In the genomic region with DNA sequence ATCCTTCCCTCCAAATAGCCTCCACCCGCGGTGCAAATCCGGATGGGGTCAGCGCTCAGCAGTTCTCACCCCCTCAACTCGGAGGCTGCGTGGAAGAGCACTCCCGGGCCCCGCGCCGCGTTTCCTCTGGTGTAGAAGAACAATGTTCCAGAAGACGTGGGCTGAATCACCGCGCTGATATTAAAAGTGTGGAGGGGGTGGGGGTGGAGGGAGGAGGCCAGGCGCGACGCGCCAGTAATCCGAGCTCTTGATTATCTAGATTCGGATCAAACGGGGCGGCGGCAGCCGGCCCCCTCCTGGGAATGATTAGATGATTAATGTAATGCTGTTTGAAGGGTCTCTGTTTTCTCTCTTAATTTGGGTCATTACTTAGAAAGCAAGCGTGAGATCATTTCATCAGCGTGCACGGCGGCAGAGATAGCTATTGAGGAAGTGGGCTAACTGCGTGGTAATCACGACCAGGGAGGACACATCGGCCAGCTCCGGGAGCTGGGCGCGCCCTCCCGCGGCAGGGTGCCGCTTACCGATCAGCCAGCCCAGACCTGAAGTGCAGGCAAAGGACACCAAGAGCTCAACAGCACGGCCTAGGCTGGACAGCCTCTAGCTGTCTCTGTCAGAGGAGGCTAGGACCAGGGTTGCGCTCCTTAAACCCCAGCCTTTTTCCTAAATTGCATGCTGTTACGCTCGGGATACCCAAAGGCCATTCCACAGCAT, we compare ENCODE assay signal across 9 mouse cellular contexts. TPM values are rescaled to one million over a fixed set of nuclear protein-coding genes. Genes with fewer than 3 reads are reported as not detected.
DNase-seq lines count a peak whose midpoint lies in the region; ATAC-seq and TF ChIP-seq lines count a peak whose summit lies in the region.
"Had no signal": no experiment of that assay in that cellular context is flagged by ENCODE, and none has a peak within 500 bp of the region (broad histone marks: within the 10 kb centered on the region; RNA-seq: fewer than 3 reads in every experiment).

No protein-coding gene starts in this region.

- no peaks in the 10 kb centered on the region for H3K36me3 ChIP-seq in heart, embryonic 10.5 days
- H3K36me3 ChIP-seq in ES-Bruce4 (ENCODE audit: control insufficient read depth, insufficient read depth, low read length, poor library complexity, severe bottlenecking), result no peaks in the 10 kb centered on the region
- H3K36me3 ChIP-seq in embryonic facial prominence, embryonic 13.5 days, result no peaks in the 10 kb centered on the region
- no peaks in the 10 kb centered on the region for H3K36me3 ChIP-seq in limb, embryonic 12.5 days

- TF ChIP-seq CTCF in ES-Bruce4 (IDR thresholded peaks at IDR 0.05; ENCODE audit: low read depth, low read length), result no peak

- H3K4me2 ChIP-seq in embryonic facial prominence, embryonic 13.5 days, result peak overlapping the region; percentile 14; the same call in 1 of the 2 replicates
- H3K4me2 ChIP-seq in limb, embryonic 12.5 days, result 0 out of 2 replicates have a peak overlapping the region, but pooled peaks have one; percentile 2

- no peak for ATAC-seq in embryonic facial prominence, embryonic 13.5 days (ENCODE audit: insufficient number of reproducible peaks, insufficient read depth, low FRiP score, low TSS enrichment, low read depth)
- no peak for ATAC-seq in limb, embryonic 12.5 days (ENCODE audit: insufficient number of reproducible peaks, insufficient read depth, low FRiP score, low TSS enrichment, low read depth)
- ATAC-seq in erythroblast, adult 5-6 weeks (replicated peaks; ENCODE audit: low FRiP score, poor library complexity, severe bottlenecking), result no peak
- ATAC-seq in CD4-positive, CD25-positive, alpha-beta regulatory T cell, adult 4 months, result no peak

- H3K27ac ChIP-seq in heart, embryonic 10.5 days, result no peak overlapping the region
- H3K27ac ChIP-seq in ES-Bruce4 (ENCODE audit: insufficient read depth, low read length), result no peak overlapping the region
- no peak overlapping the region for H3K27ac ChIP-seq in embryonic facial prominence, embryonic 13.5 days
- no peak overlapping the region for H3K27ac ChIP-seq in limb, embryonic 12.5 days

- no peak for TF ChIP-seq POLR2A in ES-Bruce4 (IDR thresholded peaks at IDR 0.05; ENCODE audit: insufficient read depth, low read length)

- peaks cover 31% of the 10 kb centered on the region for H3K4me1 ChIP-seq in heart, embryonic 10.5 days
- H3K4me1 ChIP-seq in ES-Bruce4 (ENCODE audit: control insufficient read depth, insufficient read depth, low read length), result peaks cover 4% of the 10 kb centered on the region
- H3K4me1 ChIP-seq in embryonic facial prominence, embryonic 13.5 days, result peaks cover 31% of the 10 kb centered on the region
- peaks cover 27% of the 10 kb centered on the region for H3K4me1 ChIP-seq in limb, embryonic 12.5 days (replicated peaks)

- H3K4me3 ChIP-seq in heart, embryonic 10.5 days, result peak overlapping the region; percentile 33
- peak overlapping the region; percentile 27; the same call in 1 of the 2 replicates for H3K4me3 ChIP-seq in ES-Bruce4 (ENCODE audit: low read depth, low read length)
- peak overlapping the region; percentile 2; the same call in 1 of the 2 replicates for H3K4me3 ChIP-seq in embryonic facial prominence, embryonic 13.5 days
- no peak overlapping the region for H3K4me3 ChIP-seq in limb, embryonic 12.5 days (replicated peaks)

- WGBS in heart, embryonic 10.5 days, result under 1% methylated on average over 42 of the region's 42 CpGs
- WGBS in embryonic facial prominence, embryonic 13.5 days, result under 1% methylated on average over 42 of the region's 42 CpGs
- WGBS in limb, embryonic 12.5 days, result under 1% methylated on average over 42 of the region's 42 CpGs

- DNase-seq in heart, embryonic 10.5 days (ENCODE audit: low spot score), result peak; percentile 78
- no peak for DNase-seq in heart, adult 9 months (ENCODE audit: low spot score in 2 of 2)
- no peak for DNase-seq in urinary bladder, adult 18-20 months (ENCODE audit: low spot score in 2 of 2)

- H3K9me3 ChIP-seq in heart, embryonic 10.5 days, result no peaks in the 10 kb centered on the region
- H3K9me3 ChIP-seq in ES-Bruce4 (replicated peaks; ENCODE audit: control insufficient read depth, insufficient read depth, low read length, poor library complexity, severe bottlenecking), result no peaks in the 10 kb centered on the region
- H3K9me3 ChIP-seq in embryonic facial prominence, embryonic 13.5 days, result no peaks in the 10 kb centered on the region
- no peaks in the 10 kb centered on the region for H3K9me3 ChIP-seq in limb, embryonic 12.5 days

- no peak overlapping the region for H3K9ac ChIP-seq in ES-Bruce4 (ENCODE audit: low read depth, poor library complexity, severe bottlenecking)
- no peak overlapping the region for H3K9ac ChIP-seq in embryonic facial prominence, embryonic 13.5 days
- no peak overlapping the region for H3K9ac ChIP-seq in limb, embryonic 12.5 days (replicated peaks)

- no peak for TF ChIP-seq EP300 in ES-Bruce4 (IDR thresholded peaks at IDR 0.05; ENCODE audit: insufficient read depth, low read depth, low read length)

- peaks cover 99% of the 10 kb centered on the region for H3K27me3 ChIP-seq in heart, embryonic 10.5 days (ENCODE audit: insufficient read depth, poor library complexity, severe bottlenecking)
- peaks cover 47% of the 10 kb centered on the region for H3K27me3 ChIP-seq in ES-Bruce4 (ENCODE audit: control insufficient read depth, insufficient read depth, low read length, poor library complexity, severe bottlenecking)
- peaks cover 100% of the 10 kb centered on the region for H3K27me3 ChIP-seq in embryonic facial prominence, embryonic 13.5 days
- H3K27me3 ChIP-seq in limb, embryonic 12.5 days, result peaks cover 97% of the 10 kb centered on the region

RNA-seq across cellular contexts. Expression of gene Fezf2, which starts 6.8 kb away (rescaled TPM):
- not detected in 2 replicates for polyA plus RNA-seq in heart, embryonic 10.5 days (2016; fragmentation: Nextera tagmentation; extraction: Ambion mirVana)
- not detected in 2 replicates for polyA plus RNA-seq in ES-Bruce4 (2011; ENCODE audit: insufficient read depth, insufficient read length, low read depth, missing spikeins)
- 0.18 and 1.2 TPM in 2 replicates for polyA plus RNA-seq in embryonic facial prominence, embryonic 13.5 days (2015; fragmentation: Nextera tagmentation; extraction: Ambion mirVana)
- polyA plus RNA-seq in limb, embryonic 12.5 days (2016; fragmentation: Nextera tagmentation; extraction: Ambion mirVana), result 0.33 and 0.45 TPM in 2 replicates
- not detected in 2 replicates for total RNA-seq in erythroblast, adult 5-6 weeks (2015; ENCODE audit: low replicate concordance)
- total RNA-seq in erythroblast, adult 5-6 weeks (2017; ENCODE audit: low replicate concordance), result not detected in 2 replicates
- polyA plus RNA-seq in CD4-positive, CD25-positive, alpha-beta regulatory T cell, adult 4 months (2017; shearing (Covaris generic)), result not detected
- total RNA-seq: MEL had no signal

RNA-seq across cellular contexts. Expression of gene 3830406C13Rik, which starts 57.3 kb away (rescaled TPM):
- 20.5 and 21.9 TPM in 2 replicates for polyA plus RNA-seq in heart, embryonic 10.5 days (2016; fragmentation: Nextera tagmentation; extraction: Ambion mirVana)
- 13.6 TPM in 2 replicates for polyA plus RNA-seq in ES-Bruce4 (2011; ENCODE audit: insufficient read depth, insufficient read length, low read depth, missing spikeins)
- 60.0 and 61.6 TPM in 2 replicates for polyA plus RNA-seq in embryonic facial prominence, embryonic 13.5 days (2015; fragmentation: Nextera tagmentation; extraction: Ambion mirVana)
- polyA plus RNA-seq in limb, embryonic 12.5 days (2016; fragmentation: Nextera tagmentation; extraction: Ambion mirVana), result 33.9 and 36.3 TPM in 2 replicates
- total RNA-seq in erythroblast, adult 5-6 weeks (2015; ENCODE audit: low replicate concordance), result 11.9 and 34.0 TPM in 2 replicates
- 4.6 and 7.6 TPM in 2 replicates for total RNA-seq in erythroblast, adult 5-6 weeks (2017; ENCODE audit: low replicate concordance)
- 10 to 100 TPM; 90.7 to 94.4 TPM for polyA plus RNA-seq in CD4-positive, CD25-positive, alpha-beta regulatory T cell, adult 4 months (2017; shearing (Covaris generic))

RNA-seq across cellular contexts. Expression of gene Gm49355, which starts 57.5 kb away (rescaled TPM):
- 0.14 and 0.20 TPM in 2 replicates for polyA plus RNA-seq in heart, embryonic 10.5 days (2016; fragmentation: Nextera tagmentation; extraction: Ambion mirVana)
- 0.23 and 0.52 TPM in 2 replicates for polyA plus RNA-seq in ES-Bruce4 (2011; ENCODE audit: insufficient read depth, insufficient read length, low read depth, missing spikeins)
- 0.17 TPM in 1 of 2 replicates, not detected in the other for polyA plus RNA-seq in embryonic facial prominence, embryonic 13.5 days (2015; fragmentation: Nextera tagmentation; extraction: Ambion mirVana)
- polyA plus RNA-seq in limb, embryonic 12.5 days (2016; fragmentation: Nextera tagmentation; extraction: Ambion mirVana), result 0.10 TPM in 1 of 2 replicates, not detected in the other
- total RNA-seq in erythroblast, adult 5-6 weeks (2015; ENCODE audit: low replicate concordance), result not detected in 2 replicates
- total RNA-seq in erythroblast, adult 5-6 weeks (2017; ENCODE audit: low replicate concordance), result not detected in 2 replicates
- under 1 TPM in 1 of 2 experiments, not detected in 1; 0.20 TPM for polyA plus RNA-seq in CD4-positive, CD25-positive, alpha-beta regulatory T cell, adult 4 months (2017; shearing (Covaris generic))
